Mouse (Mus musculus) limb, embryonic 13.5 days (tissue): ENCODE measurements around the gene Zfp472. TPM values are rescaled to one million over a fixed set of nuclear protein-coding genes. Genes with fewer than 3 reads are reported as not detected.

ENCODE experiments used
- ATAC-seq: fragments of 200-750 bp; cut with Nextera tagmentation; 2 replicates; pipeline ENCODE4 v1.8.0; 2017; ENCODE audit warnings: low read depth, moderate number of reproducible peaks, moderate TSS enrichment; ENCODE audit not compliant: low FRiP score
- H3K27ac ChIP-seq: fragments of 300-500 bp; sonication (generic); 2 replicates; pipeline ENCODE4 v1.5.1; 2015; ENCODE audit warnings: inconsistent platforms, mild to moderate bottlenecking, moderate library complexity
- H3K27me3 ChIP-seq: fragments of 300-500 bp; sonication (generic); 2 replicates; pipeline ENCODE4 v1.6.1; 2015; ENCODE audit warnings: mild to moderate bottlenecking, inconsistent platforms
- H3K36me3 ChIP-seq: fragments of 300-500 bp; sonication (generic); 2 replicates; pipeline ENCODE4 v1.6.1; 2015; ENCODE audit warnings: inconsistent platforms, mild to moderate bottlenecking, moderate library complexity
- H3K4me1 ChIP-seq: fragments of 300-500 bp; sonication (generic); 2 replicates; pipeline ENCODE4 v1.6.1; 2015; ENCODE audit warnings: inconsistent platforms
- H3K4me2 ChIP-seq: fragments of 300-500 bp; sonication (generic); replicated peaks from 2 replicates; pipeline ENCODE4 v1.6.1; 2015; ENCODE audit warnings: inconsistent platforms, mild to moderate bottlenecking, moderate library complexity
- H3K4me3 ChIP-seq: fragments of 300-500 bp; sonication (generic); 2 replicates; pipeline ENCODE4 v1.5.1; 2015; ENCODE audit warnings: moderate library complexity, mild to moderate bottlenecking, inconsistent platforms
- H3K9ac ChIP-seq: fragments of 300-500 bp; sonication (generic); 2 replicates; pipeline ENCODE4 v1.6.1; 2015; ENCODE audit warnings: mild to moderate bottlenecking, inconsistent platforms
- H3K9me3 ChIP-seq: fragments of 300-500 bp; sonication (generic); 2 replicates; pipeline ENCODE4 v1.6.1; 2016; ENCODE audit warnings: inconsistent platforms
- WGBS: fragments of 180-500 bp; shearing (Covaris S2); methylation state at CpG from one replicate; pipeline ENCODE4 v1.1.7; 2015; 5-methylcytosine and 5-hydroxymethylcytosine counted together
- polyA plus RNA-seq: library from polyadenylated mRNA; unstranded; fragments of >200 nt; fragmentation: Nextera tagmentation; extraction: Ambion mirVana; gene quantifications from 2 replicates; pipeline ENCODE4 v1.2.1, GENCODE M21; 2015

Zfp472 gene
- polyA plus RNA-seq = 12.3 and 13.1 TPM in 2 replicates

DNA sequence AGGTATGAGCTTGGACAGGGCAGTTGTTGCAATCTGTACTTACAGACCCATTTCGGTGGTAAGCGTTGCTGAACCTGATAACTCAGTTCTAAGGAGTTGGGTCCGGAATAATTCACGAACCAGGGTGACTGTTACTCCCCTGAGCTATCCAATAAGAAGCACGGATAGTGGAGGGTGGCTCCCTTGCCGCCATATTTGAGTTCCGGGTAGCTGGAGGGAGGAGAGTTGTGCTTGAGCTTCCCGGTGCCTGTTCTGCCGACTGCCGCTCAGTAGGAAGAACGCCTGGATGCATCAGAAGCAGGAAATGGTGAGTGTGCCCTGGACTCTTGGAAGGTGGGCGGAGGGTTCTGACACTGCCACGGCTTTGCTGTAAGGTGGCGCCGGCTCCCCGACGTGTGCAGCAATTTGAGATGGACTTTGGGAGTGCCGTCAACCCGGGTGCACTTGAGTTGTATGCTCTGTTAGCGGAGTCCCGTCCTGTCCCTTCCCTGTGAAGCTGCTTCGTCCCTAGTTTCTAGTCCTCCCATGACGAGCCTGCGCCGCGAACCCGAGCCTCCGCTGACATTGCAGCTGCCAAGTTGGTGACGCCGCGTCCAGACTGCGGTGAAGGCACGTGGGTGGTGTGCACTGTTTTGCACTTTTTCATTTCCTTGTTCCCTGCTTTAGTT, at the start of gene Zfp472:
TSS of gene Zfp472 (plus strand) at position 192 of the 668 bp plus-strand sequence.
- peak within 1 kb of the TSS; percentile 83 for H3K4me2 ChIP-seq
- peak; percentile 99 for ATAC-seq

DNA sequence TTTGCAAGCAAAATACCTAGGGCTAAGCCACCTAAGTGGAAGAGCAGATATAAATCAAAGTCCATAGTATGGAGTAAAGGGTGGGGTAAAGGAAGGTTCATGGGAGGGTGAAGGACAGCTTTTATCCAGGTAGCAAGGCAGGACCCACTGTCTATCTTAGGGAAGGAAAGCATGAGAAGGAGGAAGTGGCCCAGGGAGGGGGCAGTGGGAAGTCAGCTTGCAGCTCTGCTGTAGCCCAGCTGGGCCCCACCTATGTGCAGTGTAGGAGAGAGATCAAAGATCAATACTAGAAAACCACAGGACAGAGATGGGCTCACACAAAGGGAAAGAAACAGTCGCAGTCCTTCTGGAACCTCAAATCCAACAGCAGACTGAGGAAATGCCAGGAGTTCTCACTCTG, 49.5 kb upstream of the Zfp472 start:
- H3K9me3 ChIP-seq = peaks cover 1% of the 10 kb centered on the region; the same call in 1 of the 2 replicates
- H3K4me1 ChIP-seq = no peaks in the 10 kb centered on the region
- H3K27me3 ChIP-seq = peaks cover 3% of the 10 kb centered on the region; the same call in 1 of the 2 replicates
- H3K27ac ChIP-seq = no peak overlapping the region
- no peak overlapping the region for H3K4me3 ChIP-seq
- H3K36me3 ChIP-seq = no peaks in the 10 kb centered on the region
- no peak overlapping the region for H3K4me2 ChIP-seq
- WGBS = 67% methylated on average over 1 of the region's 1 CpGs
- no peak for ATAC-seq
- H3K9ac ChIP-seq = no peak overlapping the region

More for the DNA sequence above, at the start of gene Zfp472:
- WGBS = under 1% methylated on average over 33 of the region's 33 CpGs
- Histone ChIP-seq H3K27me3 (no peaks in the 10 kb centered on the region), H3K4me3 (peak within 1 kb of the TSS; percentile 75), H3K9me3 (no peaks in the 10 kb centered on the region), H3K9ac (peak within 1 kb of the TSS; percentile 80), H3K4me1 (peaks cover 12% of the 10 kb centered on the region), H3K36me3 (no peaks in the 10 kb centered on the region), H3K27ac (peak within 1 kb of the TSS; percentile 89)

- WGBS = 68% methylated on average over 2 of the region's 2 CpGs
- no peak within 1 kb of the TSS for H3K4me2 ChIP-seq
- H3K4me1 ChIP-seq = no peaks in the 10 kb centered on the region
- H3K4me3 ChIP-seq = no peak within 1 kb of the TSS
- no peak within 1 kb of the TSS for H3K9ac ChIP-seq
- peaks cover 3% of the 10 kb centered on the region; the same call in 1 of the 2 replicates for H3K27me3 ChIP-seq
- no peak within 1 kb of the TSS for H3K27ac ChIP-seq
- no peak for ATAC-seq
- no peaks in the 10 kb centered on the region for H3K36me3 ChIP-seq
- peaks cover 7% of the 10 kb centered on the region; the same call in 1 of the 2 replicates for H3K9me3 ChIP-seq
These were observed 48.5 kb upstream of the Zfp472 start, which contains the start of gene Cyp4f14 for GRCm38 (mm10) chr17:32917131-32917530. Cyp4f14 (minus strand) TSS chr17:32917342.

DNA sequence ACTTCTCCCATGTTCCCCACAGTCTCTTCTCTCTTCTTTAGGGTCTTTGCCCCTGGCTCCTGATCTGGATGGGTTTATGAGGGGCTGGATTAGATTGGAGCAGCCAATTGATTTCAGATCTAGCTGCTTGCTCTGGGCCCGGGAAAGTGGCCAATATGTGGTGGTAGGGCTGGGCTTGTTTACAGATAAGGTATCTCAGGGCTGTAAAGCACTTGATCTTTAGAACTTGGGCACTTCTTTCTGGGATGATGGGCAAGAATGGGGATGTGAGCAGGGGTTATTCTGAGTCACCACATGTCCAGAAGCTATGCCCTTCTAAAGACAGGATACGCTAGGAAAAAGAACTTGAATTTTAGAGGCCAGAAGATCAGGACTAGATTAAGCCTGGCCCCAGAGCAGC, 46.5 kb upstream of the Zfp472 start:
- no peaks in the 10 kb centered on the region for H3K4me1 ChIP-seq
- WGBS = 62% methylated on average over 2 of the region's 2 CpGs
- ATAC-seq = no peak

GRCm38 (mm10) chr17:32923681-32924080, 41.9 kb upstream of the Zfp472 start:
- no peak overlapping the region for H3K27ac ChIP-seq
- ATAC-seq = no peak
- H3K4me2 ChIP-seq = no peak overlapping the region
- H3K9ac ChIP-seq = no peak overlapping the region
- peaks cover 9% of the 10 kb centered on the region; the same call in 1 of the 2 replicates for H3K27me3 ChIP-seq
- no peak overlapping the region for H3K4me3 ChIP-seq
- 0 out of 2 replicates have a peak, but pooled peaks cover 3% of the 10 kb centered on the region for H3K4me1 ChIP-seq
- H3K36me3 ChIP-seq = no peaks in the 10 kb centered on the region
- WGBS = 91% methylated on average over 1 of the region's 1 CpGs
- peaks cover 7% of the 10 kb centered on the region; the same call in 1 of the 2 replicates for H3K9me3 ChIP-seq

More for the DNA sequence above, 46.5 kb upstream of the Zfp472 start:
- Histone ChIP-seq H3K9me3 (peaks cover 7% of the 10 kb centered on the region; the same call in 1 of the 2 replicates), H3K4me2 (no peak overlapping the region), H3K27me3 (peaks cover 3% of the 10 kb centered on the region; the same call in 1 of the 2 replicates), H3K4me3 (no peak overlapping the region), H3K9ac (no peak overlapping the region), H3K27ac (no peak overlapping the region), H3K36me3 (no peaks in the 10 kb centered on the region)

GRCm38 (mm10) chr17:32924658-32925312, 40.8 kb upstream of the Zfp472 start:
- H3K27ac ChIP-seq = no peak overlapping the region
- no peaks in the 10 kb centered on the region for H3K36me3 ChIP-seq
- H3K4me2 ChIP-seq = peak overlapping the region; percentile 74
- H3K9ac ChIP-seq = peak overlapping the region; percentile 72
- H3K4me1 ChIP-seq = 0 out of 2 replicates have a peak, but pooled peaks cover 3% of the 10 kb centered on the region
- WGBS = 19% methylated on average over 32 of the region's 32 CpGs
- ATAC-seq = peak; percentile 93
- peak overlapping the region; percentile 53 for H3K4me3 ChIP-seq
- peaks cover 13% of the 10 kb centered on the region; the same call in 1 of the 2 replicates for H3K27me3 ChIP-seq
- peaks cover 7% of the 10 kb centered on the region; the same call in 1 of the 2 replicates for H3K9me3 ChIP-seq

GRCm38 (mm10) chr17:32927803-32928202, 37.8 kb upstream of the Zfp472 start:
- 80% methylated on average over 5 of the region's 5 CpGs for WGBS
- no peak for ATAC-seq
- Histone ChIP-seq H3K27ac (no peak overlapping the region), H3K4me3 (no peak overlapping the region), H3K4me2 (no peak overlapping the region), H3K4me1 (0 out of 2 replicates have a peak, but pooled peaks cover 3% of the 10 kb centered on the region), H3K27me3 (peaks cover 11% of the 10 kb centered on the region; the same call in 1 of the 2 replicates), H3K9me3 (no peaks in the 10 kb centered on the region), H3K36me3 (no peaks in the 10 kb centered on the region), H3K9ac (no peak overlapping the region)

- H3K9me3 ChIP-seq = no peaks in the 10 kb centered on the region
- 80% methylated on average over 4 of the region's 4 CpGs for WGBS
- no peak for ATAC-seq
- H3K27ac ChIP-seq = no peak overlapping the region
- H3K4me1 ChIP-seq = no peaks in the 10 kb centered on the region
- no peak overlapping the region for H3K9ac ChIP-seq
- no peaks in the 10 kb centered on the region for H3K36me3 ChIP-seq
- no peak overlapping the region for H3K4me3 ChIP-seq
- H3K27me3 ChIP-seq = no peaks in the 10 kb centered on the region
- no peak overlapping the region for H3K4me2 ChIP-seq
These were observed 25.8 kb upstream of the Zfp472 start for GRCm38 (mm10) chr17:32939831-32940230.

- Histone ChIP-seq H3K9ac (no peak overlapping the region), H3K4me3 (no peak overlapping the region), H3K36me3 (no peaks in the 10 kb centered on the region), H3K27ac (no peak overlapping the region), H3K4me1 (peaks cover 14% of the 10 kb centered on the region), H3K9me3 (no peaks in the 10 kb centered on the region), H3K4me2 (no peak overlapping the region), H3K27me3 (no peaks in the 10 kb centered on the region)
- no peak for ATAC-seq
- 72% methylated on average over 3 of the region's 3 CpGs for WGBS
These were observed 22.0 kb upstream of the Zfp472 start for GRCm38 (mm10) chr17:32943661-32944060.

GRCm38 (mm10) chr17:32944402-32945035, 21.1 kb upstream of the Zfp472 start:
- H3K9ac ChIP-seq = no peak overlapping the region
- H3K27me3 ChIP-seq = no peaks in the 10 kb centered on the region
- H3K4me3 ChIP-seq = no peak overlapping the region
- WGBS = 71% methylated on average over 3 of the region's 3 CpGs
- H3K4me2 ChIP-seq = no peak overlapping the region
- H3K36me3 ChIP-seq = no peaks in the 10 kb centered on the region
- H3K4me1 ChIP-seq = peaks cover 14% of the 10 kb centered on the region
- ATAC-seq = no peak
- H3K9me3 ChIP-seq = no peaks in the 10 kb centered on the region
- no peak overlapping the region for H3K27ac ChIP-seq

GRCm38 (mm10) chr17:32946716-32947115, 18.9 kb upstream of the Zfp472 start:
- 67% methylated on average over 9 of the region's 9 CpGs for WGBS
- peak overlapping the region; percentile 74 for H3K9ac ChIP-seq
- H3K36me3 ChIP-seq = no peaks in the 10 kb centered on the region
- no peaks in the 10 kb centered on the region for H3K27me3 ChIP-seq
- peak overlapping the region; percentile 48; the same call in 1 of the 2 replicates for H3K27ac ChIP-seq
- no peak for ATAC-seq
- peaks cover 14% of the 10 kb centered on the region for H3K4me1 ChIP-seq
- H3K4me2 ChIP-seq = peak overlapping the region; percentile 87
- no peaks in the 10 kb centered on the region for H3K9me3 ChIP-seq
- peak overlapping the region; percentile 58 for H3K4me3 ChIP-seq
